Mouse (Mus musculus): Measurements from ENCODE around the gene Adk.

DNA sequence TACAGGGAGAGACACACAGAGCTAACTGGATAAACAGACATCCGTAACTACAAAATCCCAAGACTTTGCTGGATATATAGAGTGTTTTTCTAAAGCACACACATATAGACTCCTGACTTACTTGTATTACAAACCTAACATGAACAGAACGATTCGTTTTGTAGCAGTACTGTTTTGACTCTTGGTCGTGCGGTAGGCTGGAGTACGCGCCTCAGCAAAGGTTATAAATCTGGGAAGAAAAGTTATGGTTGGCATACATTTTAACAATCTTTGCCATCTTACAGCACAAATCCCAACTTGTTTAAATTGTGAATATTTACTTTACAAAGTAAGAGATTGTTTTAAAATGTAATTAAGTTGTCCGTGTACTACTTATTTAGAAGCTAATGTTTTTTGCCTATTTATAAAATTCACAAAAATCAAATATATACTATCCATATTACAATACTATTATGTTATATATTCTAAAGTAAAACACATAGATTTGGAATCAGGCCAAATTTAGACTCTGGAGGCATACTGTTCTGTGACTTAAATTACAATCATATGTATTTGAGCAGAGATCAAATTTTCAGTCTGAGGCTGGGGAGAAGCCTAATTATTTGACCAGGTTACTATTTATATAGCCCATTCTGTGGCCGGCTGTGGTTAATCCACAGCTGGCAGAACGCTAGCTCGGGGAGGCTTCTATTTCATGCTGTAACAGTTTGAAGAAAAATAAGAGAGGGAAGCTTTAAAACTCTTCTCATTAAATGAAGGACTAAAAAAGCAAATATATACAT, 261.4 kb downstream of the Adk start:
- TF ChIP-seq CTCF (IDR thresholded peaks at IDR 0.05; ENCODE audit: low read depth, low read length) = no peak
- no peak for TF ChIP-seq POLR2A (IDR thresholded peaks at IDR 0.05; ENCODE audit: borderline replicate concordance, low read depth, low read length)

All from bone marrow macrophage, adult 2 months (primary cell).